Mouse (Mus musculus) adrenal gland, postnatal 10 days (tissue): ENCODE data around the gene Fsd1. TPM values are rescaled to one million over a fixed set of nuclear protein-coding genes. Genes with fewer than 3 reads are reported as not detected.

Experiments
- DNase-seq: peaks from one replicate; pipeline ENCODE4 v3.0.0; 2021; ENCODE audit warnings: mixed read lengths
- total RNA-seq, 2 experiments: library from RNA; stranded (reverse); gene quantifications; 2 replicates each; pipeline ENCODE4 v1.2.3; 2021

Gene Fsd1
- total RNA-seq, 2 experiments from 2014 or later = 1.4 to 3.7 TPM

- DNase-seq = no peak
Measured at GRCm38 (mm10) chr17:55961631-55962030, 24.7 kb upstream of the Fsd1 start.

- DNase-seq = no peak
Measured at GRCm38 (mm10) chr17:55963171-55963570, 23.1 kb upstream of the Fsd1 start.

DNA sequence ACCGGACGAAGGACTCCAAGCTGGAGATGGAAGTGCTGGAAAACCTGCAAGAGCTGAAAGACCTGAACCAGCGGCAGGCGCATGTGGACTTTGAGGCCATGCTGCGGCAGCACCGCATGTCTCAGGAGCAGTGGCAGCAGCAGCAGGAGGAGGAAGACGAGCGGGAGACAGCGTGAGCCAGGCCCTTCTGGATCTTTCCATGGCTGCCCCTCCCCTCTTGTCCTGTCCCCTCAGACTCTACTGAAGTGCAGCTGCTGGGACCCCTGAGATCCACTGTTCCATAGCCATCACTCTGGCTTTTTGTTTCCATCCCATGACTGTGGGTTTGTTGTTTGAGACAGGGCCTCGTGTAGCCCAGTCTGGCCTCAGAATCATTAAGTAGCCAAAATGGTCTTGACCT is 21.8 kb upstream of the Fsd1 start:
- DNase-seq = no peak

GRCm38 (mm10) chr17:55964996-55965395 is 21.3 kb upstream of the Fsd1 start:
- DNase-seq = peak; percentile 2

GRCm38 (mm10) chr17:55967186-55967585 is 19.1 kb upstream of the Fsd1 start:
- DNase-seq = no peak

DNA sequence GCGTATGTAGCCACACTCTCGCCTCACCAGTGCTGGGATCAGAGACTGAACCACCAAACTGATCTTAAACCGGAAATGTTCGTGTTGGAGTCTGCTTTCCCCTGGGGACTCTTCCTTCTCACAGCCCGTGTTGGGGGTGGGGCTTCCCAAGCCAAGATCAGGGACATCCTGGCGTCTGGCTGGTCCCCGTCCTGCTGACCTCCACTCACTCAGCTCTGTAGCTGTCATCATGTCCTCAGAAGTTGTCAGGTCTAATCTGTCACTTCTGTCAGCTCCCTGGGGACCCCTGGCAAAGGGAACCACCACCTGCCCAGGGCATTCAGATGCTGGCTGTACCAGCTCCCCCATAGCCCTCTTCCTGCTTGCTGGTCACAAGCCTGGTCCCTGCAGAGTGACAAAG is 18.1 kb upstream of the Fsd1 start:
- no peak for DNase-seq

GRCm38 (mm10) chr17:55969560-55969959 is 16.7 kb upstream of the Fsd1 start:
- no peak for DNase-seq

- DNase-seq = peak; percentile 62
Measured at GRCm38 (mm10) chr17:55969966-55970891, 16.1 kb upstream of the Fsd1 start, which contains the start of gene Shd. Shd (plus strand) TSS chr17:55970467.

DNA sequence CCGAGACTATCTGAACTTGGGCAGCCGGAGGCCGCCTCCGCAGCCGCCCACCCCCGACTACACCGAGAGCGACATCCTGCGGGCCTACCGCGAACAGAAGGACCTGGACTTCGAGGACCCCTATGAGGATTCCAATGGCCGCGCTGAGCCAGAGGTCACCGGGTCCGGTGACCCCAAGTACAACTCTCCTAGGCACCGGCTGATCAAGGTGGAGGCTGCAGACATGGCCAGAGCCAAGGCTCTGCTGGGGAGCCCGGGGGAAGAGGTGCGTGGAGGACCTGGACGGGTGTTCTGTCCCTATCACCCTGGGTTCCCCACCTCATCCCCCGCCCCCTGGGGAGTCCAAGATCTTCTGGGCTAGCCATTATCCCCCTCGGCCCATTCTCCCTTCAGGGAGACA is 14.9 kb upstream of the Fsd1 start:
- DNase-seq = no peak

DNA sequence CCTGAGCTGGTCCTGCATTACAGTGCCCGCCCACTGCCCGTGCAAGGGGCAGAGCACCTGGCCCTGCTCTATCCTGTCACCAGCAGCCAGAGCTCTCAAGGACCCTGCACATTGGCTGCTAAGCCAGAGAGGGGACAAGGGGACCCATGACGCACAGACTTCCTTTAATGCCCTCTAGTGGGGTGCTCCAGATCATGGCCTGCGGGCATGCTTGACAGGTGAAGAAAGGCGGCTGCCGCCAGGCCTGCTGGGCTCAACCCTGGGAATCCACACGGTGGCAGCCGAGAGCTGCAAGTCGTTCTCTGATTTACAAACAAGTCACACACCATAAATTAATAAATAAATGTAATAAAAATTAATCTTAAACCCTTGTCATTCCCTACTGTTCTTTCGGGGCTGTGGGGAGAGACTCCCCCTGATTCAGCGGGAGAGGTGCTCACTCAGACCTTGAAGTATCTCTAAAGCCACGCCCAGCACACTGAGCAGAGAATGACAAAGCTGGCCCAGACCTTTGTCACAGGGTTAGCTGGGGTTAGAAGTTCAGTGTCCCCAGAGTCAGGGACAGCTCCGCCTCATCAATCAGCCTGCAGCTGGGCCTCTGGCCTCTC is 9.9 kb upstream of the Fsd1 start:
- DNase-seq = peak; percentile 89

GRCm38 (mm10) chr17:55977301-55977700 is 9.0 kb upstream of the Fsd1 start:
- no peak for DNase-seq

- no peak for DNase-seq
Measured at GRCm38 (mm10) chr17:55990278-55990898, 4.1 kb downstream of the Fsd1 start.

DNA sequence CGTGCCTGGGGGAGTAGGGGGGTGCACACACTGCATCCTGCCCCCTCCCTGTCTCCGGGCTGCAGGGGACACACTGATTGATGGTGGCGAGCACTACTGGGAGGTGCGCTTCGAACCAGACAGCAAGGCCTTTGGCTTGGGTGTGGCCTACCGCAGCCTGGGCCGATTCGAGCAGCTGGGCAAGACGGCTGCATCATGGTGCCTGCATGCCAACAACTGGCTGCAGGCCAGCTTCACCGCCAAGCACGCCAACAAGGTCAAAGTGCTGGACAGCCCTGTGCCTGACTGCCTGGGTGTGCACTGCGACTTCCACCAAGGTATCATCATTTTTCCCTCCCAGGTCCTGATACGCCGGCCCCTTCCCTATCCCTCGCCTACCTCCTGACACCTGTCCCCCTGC is 9.7 kb downstream of the Fsd1 start:
- DNase-seq = peak; percentile 88

GRCm38 (mm10) chr17:55999794-56000499 is 13.6 kb downstream of the Fsd1 start:
- no peak for DNase-seq

GRCm38 (mm10) chr17:56003000-56003399 is 16.7 kb downstream of the Fsd1 start:
- DNase-seq = no peak

GRCm38 (mm10) chr17:56005415-56006061 is 19.2 kb downstream of the Fsd1 start, which contains the start of the genes Stap2 and Mpnd:
Stap2 (minus strand) TSS chr17:56005584.
Mpnd (plus strand) TSS chr17:56005711.
- no peak for DNase-seq

GRCm38 (mm10) chr17:56006956-56007355 is 20.6 kb downstream of the Fsd1 start:
- no peak for DNase-seq

DNA sequence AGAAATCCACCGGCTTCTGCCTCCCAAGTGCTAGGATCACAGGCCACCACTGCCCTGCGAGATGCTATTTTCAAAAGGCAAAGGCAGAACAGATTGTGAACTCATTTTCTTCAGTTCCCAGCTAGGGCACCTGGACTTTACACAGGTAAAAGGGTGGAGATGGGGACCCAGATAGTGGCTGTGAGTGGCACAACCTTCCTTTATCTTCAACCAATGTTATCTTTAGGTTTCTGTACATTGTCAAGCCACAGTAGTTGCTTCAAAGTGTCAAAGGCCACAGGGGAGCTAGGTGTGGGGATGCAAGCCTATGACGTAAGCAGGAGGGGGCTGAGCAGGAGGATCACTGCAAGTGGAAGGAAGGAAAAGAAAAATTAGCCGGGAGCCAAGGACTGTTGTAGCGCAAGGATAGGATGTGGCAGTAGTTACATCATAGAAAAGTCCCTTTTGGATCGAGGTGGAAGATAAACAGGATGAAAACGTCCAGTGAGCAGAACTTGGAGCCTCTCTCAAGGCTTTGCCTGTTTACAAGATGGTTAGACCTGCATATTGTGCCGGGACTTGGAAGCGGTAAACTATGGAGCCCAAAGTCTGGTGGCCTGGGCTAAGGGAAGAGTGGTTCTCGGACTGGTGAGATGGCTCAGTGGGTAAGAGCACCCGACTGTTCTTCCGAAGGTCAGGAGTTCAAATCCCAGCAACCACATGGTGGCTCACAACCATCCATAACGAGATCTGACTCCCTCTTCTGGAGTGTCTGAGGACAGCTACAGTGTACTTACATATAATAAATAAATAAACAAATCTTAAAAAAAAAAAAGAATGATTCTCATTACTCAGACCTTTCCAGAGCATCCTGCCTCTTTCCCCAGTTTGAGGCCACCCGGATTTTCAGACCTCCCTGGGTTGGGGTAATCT is 21.4 kb downstream of the Fsd1 start:
- DNase-seq = no peak

GRCm38 (mm10) chr17:56008356-56009087 is 22.2 kb downstream of the Fsd1 start:
- DNase-seq = peak; percentile 95
